Mouse (Mus musculus) heart, postnatal 0 days (tissue): ENCODE measurements around the gene Cant1.

Experiments used
- CTCF ChIP-seq: IDR thresholded peaks from 2 replicates; pipeline ENCODE4 v1.5.1; 2016; ENCODE audit warnings: antibody characterized with exemption, control low read depth, low read depth
- EP300 ChIP-seq: IDR thresholded peaks from 2 replicates; pipeline ENCODE4 v1.6.1; 2016; ENCODE audit warnings: antibody characterized with exemption, low read depth

DNA sequence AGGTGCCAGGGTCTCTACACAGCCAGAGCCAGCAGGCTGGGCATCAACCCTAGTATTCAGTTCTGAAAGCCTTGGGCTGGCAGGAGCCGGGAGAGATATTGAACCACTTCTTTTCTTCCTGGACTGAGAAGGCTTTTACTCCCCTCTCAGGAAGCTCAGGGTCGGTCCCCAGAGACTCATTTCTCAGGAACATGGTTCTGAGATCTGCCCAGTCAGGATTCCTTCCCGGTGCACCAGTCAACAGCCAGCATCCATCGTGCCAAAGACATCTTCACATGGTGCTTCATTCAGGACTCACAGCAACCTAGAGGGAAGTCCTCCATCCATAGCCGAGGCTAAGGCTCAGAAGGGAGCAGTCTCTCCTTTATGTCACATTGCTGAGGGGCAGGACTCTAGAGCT is 44.4 kb downstream of the Cant1 start:
- TF ChIP-seq CTCF (no peak), EP300 (no peak)
